In the genomic region with DNA sequence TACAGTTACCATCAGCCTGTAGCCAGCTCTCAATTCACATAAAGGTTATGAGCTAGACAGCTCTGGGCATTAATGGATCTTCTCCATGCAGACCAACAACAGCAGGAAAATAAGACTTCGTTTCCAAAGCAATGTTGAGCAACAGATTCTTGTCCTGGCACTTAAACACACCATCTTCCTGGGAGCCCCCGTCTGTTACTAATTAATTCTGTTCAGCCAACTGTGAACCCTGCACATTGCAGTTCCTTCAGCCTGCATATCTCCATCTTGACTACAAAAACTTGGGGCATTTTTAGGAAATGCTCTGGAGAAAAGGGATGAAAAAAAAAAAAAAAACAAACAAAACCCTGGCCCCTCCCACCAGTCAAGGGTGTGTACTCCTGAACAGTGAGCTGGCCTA, we compare ENCODE assay signal across 24 mouse cellular contexts.
A peak's percentile ranks its signal among the peaks of the same experiment; 100 is the strongest.
DNase-seq lines count a peak whose midpoint lies in the region; ATAC-seq and TF ChIP-seq lines count a peak whose summit lies in the region.
"Had no signal": no experiment of that assay in that cellular context is flagged by ENCODE, and none has a peak within 500 bp of the region (broad histone marks: within the 10 kb centered on the region; RNA-seq: fewer than 3 reads in every experiment).

No protein-coding gene starts in this region.

- peak; percentile 24 for DNase-seq in kidney, adult 11 months
- peak; percentile 17 for DNase-seq in Patski (ENCODE audit: low read depth, low spot score)
- DNase-seq in brain, embryonic 14.5 days (ENCODE audit: low read depth), result peak; percentile 51
- peak; percentile 10 for DNase-seq in kidney, postnatal 10 days
- DNase-seq in lung, postnatal 14 days, result no peak
- no peak for DNase-seq in thymus, postnatal 0 days (ENCODE audit: low spot score)
- DNase-seq: adrenal gland, postnatal 10 days; cerebellum, adult 9-10 months; liver; right cerebral cortex, postnatal 25 days; spleen, adult 18-20 months; thymus, postnatal 14 days had no signal

- TF ChIP-seq CTCF in Patski (IDR thresholded peaks at IDR 0.05), result no peak
- TF ChIP-seq CTCF in brain, embryonic 14.5 days (IDR thresholded peaks at IDR 0.05; ENCODE audit: borderline replicate concordance, extremely low read depth, insufficient read depth, insufficient read length), result no peak

- CTCF ChIA-PET in Patski (lab: Charles Lee), result no interaction called here

- WGBS in kidney, embryonic 14.5 days, result 49% methylated on average over 2 of the region's 2 CpGs
- 47% methylated on average over 2 of the region's 2 CpGs for WGBS in neural tube, embryonic 15.5 days

- no peaks in the 10 kb centered on the region for H3K27me3 ChIP-seq in kidney, embryonic 14.5 days (ENCODE audit: control insufficient read depth, insufficient read depth, low read length)
- H3K27me3 ChIP-seq in Patski, result peaks cover 18% of the 10 kb centered on the region
- no peaks in the 10 kb centered on the region for H3K27me3 ChIP-seq in neural tube, embryonic 15.5 days (replicated peaks)
- H3K27me3 ChIP-seq: embryonic facial prominence, embryonic 13.5 days; forebrain, embryonic 12.5 days; liver, embryonic 15.5 days; lung, embryonic 15.5 days had no signal

- no peak overlapping the region for H3K27ac ChIP-seq in kidney, embryonic 14.5 days (ENCODE audit: low read depth, low read length)
- H3K27ac ChIP-seq in neural tube, embryonic 15.5 days (replicated peaks), result no peak overlapping the region
- H3K27ac ChIP-seq: embryonic facial prominence, embryonic 13.5 days; forebrain, embryonic 12.5 days; heart, embryonic 10.5 days; left cerebral cortex, adult 2 months; limb, embryonic 10.5 days; liver, embryonic 15.5 days; lung, embryonic 15.5 days; macrophage had no signal

- no peaks in the 10 kb centered on the region for H3K9me3 ChIP-seq in kidney, embryonic 14.5 days (ENCODE audit: control insufficient read depth, low read length)
- no peaks in the 10 kb centered on the region for H3K9me3 ChIP-seq in neural tube, embryonic 15.5 days (replicated peaks)
- H3K9me3 ChIP-seq: forebrain, embryonic 12.5 days; heart, embryonic 10.5 days; limb, embryonic 10.5 days; liver, embryonic 15.5 days; lung, embryonic 15.5 days had no signal

- in situ Hi-C loops in Patski (cut with MboI; ENCODE audit: low pct_unique_long_range_greater_than_20kb), result no loop called here

- H3K4me2 ChIP-seq in kidney, embryonic 14.5 days (replicated peaks; ENCODE audit: low read depth, low read length), result no peak overlapping the region
- no peak overlapping the region for H3K4me2 ChIP-seq in neural tube, embryonic 15.5 days
- H3K4me2 ChIP-seq: embryonic facial prominence, embryonic 13.5 days; forebrain, embryonic 12.5 days; liver, embryonic 15.5 days; lung, embryonic 15.5 days had no signal

- no peaks in the 10 kb centered on the region for H3K36me3 ChIP-seq in kidney, embryonic 14.5 days (ENCODE audit: control insufficient read depth, insufficient read depth, low read length)
- H3K36me3 ChIP-seq in neural tube, embryonic 15.5 days, result no peaks in the 10 kb centered on the region
- H3K36me3 ChIP-seq: embryonic facial prominence, embryonic 13.5 days; forebrain, embryonic 12.5 days; heart, embryonic 10.5 days; limb, embryonic 10.5 days; liver, embryonic 15.5 days; lung, embryonic 15.5 days had no signal

- no peak overlapping the region for H3K9ac ChIP-seq in kidney, embryonic 14.5 days (ENCODE audit: low read depth, low read length)
- H3K9ac ChIP-seq in neural tube, embryonic 15.5 days (replicated peaks), result no peak overlapping the region
- H3K9ac ChIP-seq: embryonic facial prominence, embryonic 13.5 days; forebrain, embryonic 12.5 days; liver, embryonic 15.5 days; lung, embryonic 15.5 days had no signal

- ATAC-seq in kidney, embryonic 14.5 days (ENCODE audit: low FRiP score, low TSS enrichment), result no peak
- peak; percentile 60 for ATAC-seq in Patski
- ATAC-seq in neural tube, embryonic 15.5 days (ENCODE audit: low FRiP score), result no peak
- ATAC-seq: midbrain, embryonic 16.5 days had no signal

- TF ChIP-seq POLR2A in brain, embryonic 14.5 days (IDR thresholded peaks at IDR 0.05; ENCODE audit: borderline replicate concordance, extremely low read depth, insufficient read depth, insufficient read length, poor library complexity, severe bottlenecking), result no peak

- no peaks in the 10 kb centered on the region for H3K4me1 ChIP-seq in kidney, embryonic 14.5 days (ENCODE audit: control insufficient read depth, insufficient read depth, low read length)
- no peaks in the 10 kb centered on the region for H3K4me1 ChIP-seq in neural tube, embryonic 15.5 days
- H3K4me1 ChIP-seq: embryonic facial prominence, embryonic 13.5 days; forebrain, embryonic 12.5 days; heart, embryonic 10.5 days; limb, embryonic 10.5 days; liver, embryonic 15.5 days; lung, embryonic 15.5 days had no signal

- POLR2A ChIA-PET in Patski (lab: Charles Lee), result no interaction called here

- no peak overlapping the region for H3K4me3 ChIP-seq in kidney, embryonic 14.5 days (ENCODE audit: low read length)
- H3K4me3 ChIP-seq in neural tube, embryonic 15.5 days (replicated peaks), result no peak overlapping the region
- H3K4me3 ChIP-seq: embryonic facial prominence, embryonic 13.5 days; erythroblast, embryonic 14.5 days; forebrain, embryonic 12.5 days; heart, embryonic 10.5 days; left cerebral cortex, adult 2 months; limb, embryonic 10.5 days; liver, embryonic 15.5 days; lung, embryonic 15.5 days had no signal

Comparison
In these comparisons a context has a peak if more than half of its experiments do, and no peak if none do; other contexts are left out.
1. DNase-seq: peak in kidney, adult 11 months (single experiment), Patski (single experiment), brain, embryonic 14.5 days (single experiment) and kidney, postnatal 10 days (single experiment); none in lung, postnatal 14 days (single experiment) and thymus, postnatal 0 days (single experiment).